Mouse (Mus musculus) v-Abl transformed pro-B cells (cell line): ENCODE measurements at regions not wholly inside any gene's neighbourhood (a gene's known extent, or its start where the extent isn't known, plus 50 kb on each side); places are given as distances from the start of the nearest gene placed in this dataset.

Experiments used
- in situ Hi-C, 2 experiments: fragments of 400-800 bp; cut with MboI; formaldehyde crosslinking; loops; one replicate each; pipeline ENCODE4 v1.15.1; 2025; ENCODE audit not compliant: unreplicated experiment in 2 of 2

DNA sequence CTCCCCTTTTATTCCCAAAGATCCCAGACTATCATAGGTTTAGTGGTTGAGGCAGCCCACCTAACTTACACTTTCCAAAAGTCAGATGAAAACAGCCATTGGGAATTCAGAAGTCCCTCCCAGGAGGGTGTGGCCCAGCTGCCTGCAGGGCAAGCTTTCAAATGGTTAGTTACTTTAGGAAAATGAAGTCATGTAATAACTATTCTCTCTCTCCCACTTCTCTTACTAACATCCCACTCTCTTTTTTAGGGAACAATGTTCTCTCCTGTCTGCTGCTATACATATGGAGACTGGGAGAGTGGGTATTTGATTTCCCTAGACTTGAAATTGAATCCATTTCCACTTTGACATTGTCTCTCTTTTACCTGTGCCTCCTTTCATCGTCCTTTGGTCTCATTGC is 55.0 kb downstream of the Zfp648 start:
- in situ Hi-C loops = no loop called here

DNA sequence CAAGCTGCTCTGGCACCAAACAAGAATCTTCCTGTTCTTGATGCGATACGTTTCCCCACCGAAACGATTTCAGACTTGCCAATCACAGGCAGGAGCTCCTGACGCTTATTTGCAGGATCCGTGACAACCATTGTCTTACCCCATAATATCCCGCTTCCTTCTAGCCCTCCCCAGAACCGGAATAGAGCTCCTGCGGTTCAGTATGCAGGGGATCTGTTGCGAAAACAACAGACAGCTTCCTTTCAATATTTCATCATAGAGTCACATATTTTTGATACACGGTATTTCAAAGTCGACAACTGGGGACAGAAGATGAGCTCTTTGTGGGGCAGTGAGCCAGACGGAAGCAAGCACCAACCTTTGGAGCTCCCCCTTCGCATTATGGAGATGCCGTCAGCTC is 55.8 kb downstream of the Zfp648 start:
- in situ Hi-C loops = no loop called here

DNA sequence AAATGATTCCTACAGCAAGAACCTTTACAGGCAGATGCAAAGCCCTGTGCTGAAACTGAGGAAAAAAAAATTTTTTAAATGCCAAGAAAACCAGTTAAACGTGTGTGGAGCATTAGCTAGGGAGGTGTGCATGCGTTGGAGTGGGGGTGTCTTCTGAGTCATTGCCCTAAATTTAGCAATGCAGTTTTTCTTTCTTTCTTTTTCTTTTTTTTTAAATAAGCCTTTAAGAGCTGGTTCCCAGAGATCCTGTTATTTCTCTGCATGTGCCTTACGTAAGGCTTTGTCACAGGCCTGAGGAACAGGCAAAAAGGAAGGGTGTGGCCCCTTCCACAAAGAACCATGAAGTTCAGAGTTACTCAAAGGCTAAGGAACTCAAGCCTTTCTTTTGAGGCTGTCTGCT is 57.5 kb downstream of the Zfp648 start:
- in situ Hi-C loops = no loop called here

DNA sequence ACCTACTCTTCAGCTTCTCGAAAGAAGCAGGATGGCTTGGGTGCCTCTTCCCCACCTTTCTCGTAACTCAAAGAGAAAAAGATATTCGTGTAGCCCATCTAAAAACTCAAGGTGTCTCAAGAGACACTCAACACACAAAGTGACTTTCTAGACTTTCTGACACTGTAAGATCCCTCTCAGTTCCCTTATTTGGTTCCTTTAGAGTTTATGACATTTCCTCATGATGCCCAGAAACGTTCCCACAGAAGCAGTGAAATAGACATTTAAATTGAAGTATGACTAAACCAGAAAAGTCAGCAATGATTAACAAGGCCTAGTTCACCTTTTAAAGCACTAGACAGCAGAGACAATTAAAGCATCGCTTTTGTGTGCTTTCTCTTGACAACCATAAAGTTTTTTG is 59.4 kb downstream of the Zfp648 start:
- in situ Hi-C loops = no loop called here

DNA sequence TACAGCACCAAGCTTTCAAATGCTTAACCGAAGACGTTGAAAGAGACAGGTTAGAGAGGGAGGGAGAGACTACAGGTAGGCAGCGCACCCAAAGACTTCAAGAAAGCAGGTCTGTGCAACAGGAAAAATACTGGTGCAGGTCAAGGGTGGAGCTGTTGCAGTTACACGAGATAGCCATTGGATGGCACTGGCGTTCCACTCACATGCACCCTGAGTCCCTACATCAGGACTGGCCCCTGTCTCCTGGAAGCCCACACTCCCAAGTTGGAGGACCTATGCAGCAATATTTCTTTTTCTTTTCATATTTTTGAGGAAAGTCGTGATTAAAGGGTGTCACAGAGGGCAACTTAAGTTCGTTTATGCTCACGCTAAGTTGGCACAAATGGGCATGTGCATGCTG is 80.5 kb downstream of the Zfp648 start:
- in situ Hi-C loops = loop anchor here (5.0 to 25.0 kb wide), 7 partner anchors 336 to 956 kb away; partner anchors contain the start of genes BC034090 (in 2 of the 2) and Cacna1e (in 1 of the 2)

DNA sequence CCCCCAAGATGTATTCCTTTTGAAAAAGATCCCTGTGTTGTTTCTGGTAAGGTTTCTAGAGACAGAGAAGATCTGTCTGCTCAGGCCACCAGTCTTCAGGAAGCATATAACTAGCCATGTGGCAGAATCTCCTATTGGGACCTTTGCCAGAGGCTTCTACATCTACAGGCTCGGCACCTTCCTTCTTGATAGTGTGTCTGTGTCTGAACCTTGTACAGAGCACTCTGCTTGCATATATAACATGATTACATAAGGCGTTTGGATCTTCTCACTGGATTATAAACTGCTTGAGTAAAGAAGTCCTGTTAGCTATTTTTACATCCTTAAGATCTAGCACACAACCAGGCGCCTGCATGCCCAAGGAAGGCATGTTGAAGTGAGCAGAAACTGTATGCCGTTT is 85.1 kb downstream of the Zfp648 start:
- in situ Hi-C loops = loop anchor here (10.0 to 25.0 kb wide), 2 partner anchors 599 to 951 kb away; partner anchors contain the start of genes BC034090 (in 2 of the 2) and Cacna1e (in 1 of the 2)

DNA sequence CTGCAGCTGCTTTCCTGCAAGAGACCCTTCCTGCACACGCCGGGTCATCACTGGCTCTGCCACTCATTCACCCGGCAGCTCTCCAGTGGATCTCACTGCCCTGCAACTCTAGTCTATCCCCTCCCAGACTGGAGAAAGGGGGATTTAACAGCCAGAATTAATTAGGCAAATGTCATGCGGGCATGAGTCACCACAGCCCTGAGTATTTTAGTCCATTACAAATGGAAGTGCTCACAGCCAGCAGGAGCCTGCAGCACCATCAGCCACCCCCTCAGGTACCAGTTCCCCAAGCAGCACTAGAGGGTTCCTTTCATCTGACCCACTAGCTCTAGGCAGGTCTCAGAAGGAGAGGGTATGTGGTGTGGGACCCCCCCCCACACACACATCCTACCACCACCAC is 91.7 kb downstream of the Zfp648 start:
- in situ Hi-C loops = loop anchor here (25.0 kb wide), 1 partner anchor 945 kb away; the partner anchor contains the start of gene BC034090 (in 2 of the 2)

DNA sequence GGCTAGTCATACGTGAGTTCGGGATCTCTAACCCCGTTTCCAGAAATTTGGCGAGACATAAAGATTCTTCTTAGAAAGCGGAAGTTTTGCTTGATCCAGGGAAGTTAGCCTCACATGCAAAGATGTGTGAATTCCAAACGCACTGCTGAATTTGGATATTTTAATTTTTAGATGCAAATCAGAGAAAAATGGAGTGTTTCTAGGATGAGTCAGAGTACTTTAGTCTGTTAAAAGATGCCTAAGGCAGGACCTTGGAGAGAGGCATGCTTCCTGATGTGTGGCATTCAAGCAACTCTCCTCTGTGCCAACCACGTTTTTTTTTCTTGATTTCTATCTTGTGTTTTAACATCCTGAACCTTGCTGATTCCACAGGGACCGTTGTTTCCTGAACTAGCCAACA is 95.1 kb downstream of the Zfp648 start:
- in situ Hi-C loops = loop anchor here (25.0 kb wide), 1 partner anchor 941 kb away; the partner anchor contains the start of gene BC034090 (in 2 of the 2)

DNA sequence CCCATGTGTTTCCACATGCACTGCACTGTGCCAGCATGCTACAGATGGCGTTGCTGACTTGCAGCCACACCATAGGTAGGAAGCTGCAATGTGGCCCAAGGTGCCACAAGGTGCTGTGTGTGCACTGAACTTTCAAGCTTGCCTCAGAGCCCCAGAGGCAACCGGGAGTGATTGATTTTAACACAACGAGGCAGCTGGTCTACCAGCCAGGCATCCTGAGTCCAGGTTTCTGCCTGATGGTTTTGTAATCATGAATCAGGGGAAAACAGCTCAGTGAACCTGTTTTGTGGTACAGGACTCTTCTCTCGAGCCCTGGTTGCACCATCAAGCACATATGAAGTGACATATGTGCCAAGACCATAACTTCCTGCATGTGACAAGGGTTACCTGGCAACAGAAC is 98.9 kb downstream of the Zfp648 start:
- in situ Hi-C loops = loop anchor here (25.0 kb wide), 1 partner anchor 937 kb away; the partner anchor contains the start of gene BC034090 (in 2 of the 2)

DNA sequence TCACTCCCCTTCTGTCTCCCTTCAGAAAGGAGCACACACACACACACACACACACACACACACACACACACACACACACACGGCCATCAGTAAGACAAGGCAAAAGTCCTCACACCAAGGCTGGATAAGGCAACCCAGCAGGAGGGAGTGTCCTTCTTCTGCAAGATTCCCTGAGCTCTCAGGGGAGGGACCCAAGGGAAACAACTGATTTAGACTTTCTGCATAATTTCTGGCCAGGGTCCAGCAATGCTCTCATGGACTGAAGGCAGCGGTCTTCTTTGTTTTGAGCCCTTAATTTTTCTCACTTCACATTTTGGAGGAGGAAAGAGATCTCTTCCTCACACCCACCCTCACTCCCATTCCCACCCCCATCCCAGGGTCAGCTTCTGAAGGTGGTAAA is 108.7 kb downstream of the Zfp648 start:
- in situ Hi-C loops = no loop called here
